Mouse (Mus musculus): ENCODE results near the gene Wdr86. TPM values are rescaled to one million over a fixed set of nuclear protein-coding genes. Genes with fewer than 3 reads are reported as not detected.

Gene Wdr86
- polyA plus RNA-seq, 1 experiment from 2014 or later: 3.0 TPM

DNA sequence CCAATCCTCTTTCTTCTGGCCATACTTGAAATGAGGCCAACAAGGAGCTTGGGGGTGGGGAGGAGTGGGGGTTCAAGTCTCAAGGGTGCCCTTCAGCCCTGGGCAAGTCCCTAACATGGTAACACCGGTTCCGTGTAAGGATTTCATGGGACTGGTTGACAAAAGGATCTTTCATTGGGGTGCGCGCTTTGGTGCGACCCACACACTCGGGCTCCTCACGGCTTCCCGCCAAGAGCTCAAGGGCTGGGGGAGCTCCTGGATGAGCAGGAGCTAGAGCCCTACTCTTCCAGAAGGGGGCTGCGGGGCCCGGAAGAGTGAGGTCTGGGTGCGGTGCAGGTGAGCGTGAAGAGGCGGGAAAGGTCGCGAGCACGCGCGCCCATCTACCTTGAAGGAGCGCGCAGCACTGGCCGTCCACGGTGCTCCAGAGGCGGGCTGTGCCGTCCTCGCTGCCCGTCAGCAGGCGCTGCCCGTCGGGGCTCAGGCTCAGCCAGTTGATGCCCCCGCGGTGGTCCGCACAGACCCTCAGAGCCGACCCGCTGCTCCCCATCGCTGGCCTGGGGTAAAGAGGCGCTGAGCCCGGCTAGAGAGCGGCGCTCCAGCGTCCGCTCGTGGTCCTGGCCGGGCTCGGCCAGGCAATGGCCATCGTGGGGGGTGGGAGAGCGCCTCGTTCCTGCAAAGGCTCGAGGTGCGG is 585 bp downstream of the Wdr86 start:
- peaks cover 32% of the 10 kb centered on the region for H3K4me1 ChIP-seq
- peak overlapping the region; percentile 42 for H3K4me3 ChIP-seq
- no peaks in the 10 kb centered on the region for H3K9me3 ChIP-seq (replicated peaks)
- no peaks in the 10 kb centered on the region for H3K36me3 ChIP-seq (ENCODE audit: poor library complexity, severe bottlenecking)
- H3K4me2 ChIP-seq: peak overlapping the region; percentile 66
- ATAC-seq: no peak
- H3K27ac ChIP-seq: no peak overlapping the region
- 2% methylated on average over 45 of the region's 49 CpGs for WGBS
- peaks cover 40% of the 10 kb centered on the region for H3K27me3 ChIP-seq
- H3K9ac ChIP-seq: peak overlapping the region; percentile 53

DNA sequence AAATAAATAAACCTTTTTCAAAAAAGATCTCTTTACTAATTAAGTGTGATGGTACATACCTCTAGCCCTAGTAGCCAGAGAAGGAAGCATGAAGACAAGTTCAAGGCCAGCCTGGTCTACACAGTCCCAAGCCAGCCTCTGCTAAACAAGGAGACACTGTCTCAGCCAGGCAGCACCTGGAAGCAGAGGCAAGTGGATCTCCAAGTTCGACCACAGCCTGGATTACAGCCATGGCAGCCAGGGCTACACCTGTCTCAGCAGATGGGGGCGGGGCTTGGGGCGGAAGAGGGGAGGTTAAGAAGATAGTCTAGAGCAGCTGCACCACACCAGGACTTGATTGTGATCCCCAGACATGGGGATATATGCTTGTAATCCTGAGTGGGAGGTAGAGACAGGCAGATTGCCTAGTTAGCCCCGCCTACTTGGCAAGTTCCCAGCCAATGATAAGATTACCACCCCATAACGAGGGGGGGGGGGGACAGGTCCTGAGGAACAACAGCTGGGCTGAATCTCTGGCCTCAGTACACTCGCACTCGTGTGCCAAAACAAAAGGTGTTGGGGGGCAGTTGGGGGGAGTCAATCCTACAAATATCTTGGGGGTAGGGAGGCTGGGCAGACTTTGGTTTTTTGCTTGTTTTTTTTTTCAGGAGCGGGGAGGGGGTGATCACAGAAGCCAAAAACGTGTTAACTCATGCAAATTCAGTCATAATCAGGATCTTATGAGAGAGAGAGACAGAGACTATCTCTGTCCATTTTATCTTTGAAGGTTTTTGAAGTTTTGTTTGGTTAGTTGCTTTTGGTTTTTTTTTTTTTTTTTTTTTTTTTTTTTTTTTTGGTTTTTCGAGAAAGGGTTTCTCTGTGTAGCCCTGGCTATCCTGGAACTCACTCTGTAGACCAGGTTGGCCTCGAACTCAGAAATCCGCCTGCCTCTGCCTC is 3.4 kb downstream of the Wdr86 start:
- Histone ChIP-seq H3K9ac (no peak overlapping the region), H3K4me3 (no peak overlapping the region), H3K4me2 (no peak overlapping the region), H3K9me3 (replicated peaks) (no peaks in the 10 kb centered on the region), H3K4me1 (peaks cover 26% of the 10 kb centered on the region), H3K27me3 (peaks cover 38% of the 10 kb centered on the region), H3K27ac (no peak overlapping the region), H3K36me3 (ENCODE audit: poor library complexity, severe bottlenecking) (no peaks in the 10 kb centered on the region)
- ATAC-seq: no peak
- whole genome bisulfite sequencing: 67% methylated on average over 11 of the region's 12 CpGs

DNA sequence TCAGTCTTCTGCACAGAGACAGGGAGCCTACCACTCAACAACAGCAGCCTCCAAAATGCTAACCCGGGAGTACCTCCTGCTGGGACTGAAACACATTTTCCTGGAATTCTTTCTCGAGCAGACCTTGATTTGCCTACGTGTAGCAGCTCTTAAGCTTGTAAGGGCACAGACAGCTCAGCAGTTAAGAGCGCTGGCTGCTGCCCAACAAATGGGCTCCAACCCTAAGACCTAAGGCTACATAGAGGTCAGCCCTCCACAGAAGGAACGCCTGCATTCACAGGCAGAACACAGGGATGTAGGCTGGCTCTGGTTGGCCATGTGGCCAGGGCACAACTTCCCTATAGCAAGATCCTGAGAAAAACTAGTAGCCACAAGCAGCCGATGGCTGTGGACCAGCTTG is 4.6 kb downstream of the Wdr86 start:
- ATAC-seq: no peak
- Histone ChIP-seq H3K27me3 (peaks cover 25% of the 10 kb centered on the region), H3K9me3 (replicated peaks) (no peaks in the 10 kb centered on the region), H3K4me3 (no peak overlapping the region), H3K9ac (no peak overlapping the region), H3K27ac (no peak overlapping the region), H3K4me2 (no peak overlapping the region), H3K4me1 (peaks cover 19% of the 10 kb centered on the region), H3K36me3 (ENCODE audit: poor library complexity, severe bottlenecking) (no peaks in the 10 kb centered on the region)
- WGBS: 74% methylated on average over 6 of the region's 6 CpGs

DNA sequence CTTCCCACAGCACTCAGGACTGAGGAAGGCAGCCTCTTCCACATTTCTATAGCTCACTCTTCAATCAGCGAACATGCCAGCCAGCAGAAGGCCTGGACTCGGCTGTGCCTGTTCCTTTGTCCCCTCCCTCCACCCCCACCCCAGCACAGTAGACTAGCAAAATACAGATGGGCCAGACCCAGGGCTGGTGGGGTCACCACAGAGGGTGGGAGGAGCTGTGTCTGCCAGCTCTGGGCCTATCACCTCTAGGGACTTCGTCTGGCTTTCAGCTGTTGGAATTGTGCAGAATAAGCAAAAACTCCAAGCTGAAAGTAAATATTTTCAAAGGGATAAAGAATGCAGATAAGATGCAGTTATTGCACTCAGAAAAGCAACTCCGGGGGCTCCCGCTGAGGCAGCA is 5.7 kb downstream of the Wdr86 start:
- 59% methylated on average over 5 of the region's 5 CpGs for WGBS
- Histone ChIP-seq H3K4me3 (no peak overlapping the region), H3K9me3 (replicated peaks) (no peaks in the 10 kb centered on the region), H3K27ac (peak overlapping the region; percentile 22; the same call in 1 of the 2 replicates), H3K4me1 (peaks cover 8% of the 10 kb centered on the region), H3K9ac (0 out of 2 replicates have a peak overlapping the region, but pooled peaks have one; percentile 12), H3K27me3 (peaks cover 14% of the 10 kb centered on the region), H3K4me2 (no peak overlapping the region), H3K36me3 (ENCODE audit: poor library complexity, severe bottlenecking) (no peaks in the 10 kb centered on the region)
- peak; percentile 58; the same call in 1 of the 2 replicates for ATAC-seq

DNA sequence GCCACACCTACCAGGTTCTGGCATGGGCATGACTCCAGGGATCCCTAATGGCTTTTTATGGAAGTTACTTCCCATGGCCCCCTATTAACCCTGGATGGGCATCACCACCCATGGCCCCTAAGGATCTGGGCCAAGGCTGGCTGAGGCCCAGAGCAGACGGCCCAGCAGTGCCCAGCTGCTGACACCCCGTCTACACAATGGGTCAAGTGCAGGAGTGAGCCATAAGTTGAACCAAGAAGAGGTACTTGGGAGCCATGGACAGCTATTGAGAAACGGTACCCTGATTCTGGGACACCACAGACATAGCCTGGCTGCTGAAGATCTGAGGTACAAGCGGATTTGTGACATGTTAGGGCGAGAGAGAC is 6.3 kb downstream of the Wdr86 start:
- no peak overlapping the region; the same call in 1 of the 2 replicates for H3K27ac ChIP-seq
- 75% methylated on average over 5 of the region's 5 CpGs for WGBS

DNA sequence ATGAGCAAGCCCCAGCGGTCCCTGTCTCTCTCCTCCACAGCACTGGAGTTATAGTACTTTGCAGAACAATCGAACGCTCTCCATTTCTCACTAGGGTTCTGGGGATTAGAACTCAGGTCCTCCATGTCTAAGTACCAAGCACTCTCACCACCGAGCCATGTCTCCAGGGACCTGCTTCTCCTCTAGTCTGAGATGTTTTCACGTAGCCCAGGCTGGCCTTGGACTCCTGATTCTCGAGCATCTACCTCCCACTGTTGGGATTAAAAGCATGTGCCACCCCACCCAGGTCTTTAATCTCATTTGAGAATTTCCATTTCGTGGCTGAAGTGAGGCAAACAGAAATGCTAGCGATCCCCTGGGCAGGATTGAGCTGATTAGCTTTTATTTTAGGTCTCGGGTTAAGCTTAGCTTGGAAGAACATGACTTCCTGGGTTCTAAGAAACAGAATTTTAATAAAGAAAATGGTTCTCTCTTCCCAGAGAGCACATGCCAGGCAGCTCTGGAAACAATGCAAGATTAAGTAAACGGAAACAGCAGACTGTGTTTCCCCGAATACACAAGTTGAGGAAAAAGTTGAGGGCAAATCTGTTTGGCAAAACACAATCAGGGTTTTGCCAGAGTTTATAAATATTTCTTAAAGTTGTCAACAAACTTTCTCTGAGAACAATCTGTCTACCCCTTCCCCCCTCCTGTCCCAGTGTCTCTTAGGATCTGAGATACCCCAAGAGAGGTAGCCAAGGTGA is 6.8 kb downstream of the Wdr86 start:
- Histone ChIP-seq H3K4me3 (no peak overlapping the region), H3K27ac (no peak overlapping the region), H3K36me3 (ENCODE audit: poor library complexity, severe bottlenecking) (no peaks in the 10 kb centered on the region), H3K4me2 (no peak overlapping the region), H3K9me3 (replicated peaks) (no peaks in the 10 kb centered on the region), H3K4me1 (0 out of 2 replicates have a peak, but pooled peaks cover 6% of the 10 kb centered on the region), H3K27me3 (peaks cover 5% of the 10 kb centered on the region), H3K9ac (no peak overlapping the region)
- no peak for ATAC-seq
- 63% methylated on average over 11 of the region's 11 CpGs for whole genome bisulfite sequencing

More for the DNA sequence above, 6.3 kb downstream of the Wdr86 start:
- no peak for ATAC-seq
- no peaks in the 10 kb centered on the region for H3K36me3 ChIP-seq (ENCODE audit: poor library complexity, severe bottlenecking)
- H3K27me3 ChIP-seq: peaks cover 9% of the 10 kb centered on the region
- no peak overlapping the region for H3K4me2 ChIP-seq
- no peaks in the 10 kb centered on the region for H3K9me3 ChIP-seq (replicated peaks)
- no peak overlapping the region for H3K9ac ChIP-seq
- H3K4me1 ChIP-seq: 0 out of 2 replicates have a peak, but pooled peaks cover 6% of the 10 kb centered on the region
- no peak overlapping the region for H3K4me3 ChIP-seq

DNA sequence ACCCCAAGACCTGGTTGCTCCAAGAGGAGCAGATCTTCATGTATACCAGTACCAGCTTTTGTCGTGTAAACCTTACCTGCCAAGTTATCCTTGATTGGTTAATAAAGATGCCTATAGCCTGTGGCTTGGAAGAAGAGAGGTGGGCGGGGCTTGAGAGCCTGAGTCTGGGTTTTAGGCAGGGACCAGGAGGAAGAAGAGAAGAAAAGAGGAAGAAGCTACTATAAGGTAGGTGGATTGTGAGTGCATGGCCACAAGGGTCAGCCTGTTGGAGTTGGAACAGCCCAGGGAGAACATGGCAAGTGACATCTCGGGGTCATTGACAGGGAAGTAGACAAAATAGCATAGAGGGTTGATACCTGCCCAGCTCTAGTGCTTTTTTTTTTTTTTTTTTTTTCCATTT is 10.7 kb downstream of the Wdr86 start:
- no peak overlapping the region for H3K4me2 ChIP-seq
- H3K9me3 ChIP-seq (replicated peaks): no peaks in the 10 kb centered on the region
- H3K9ac ChIP-seq: no peak overlapping the region
- no peak overlapping the region for H3K27ac ChIP-seq
- no peaks in the 10 kb centered on the region for H3K27me3 ChIP-seq
- H3K4me3 ChIP-seq: no peak overlapping the region
- ATAC-seq: no peak
- 86% methylated on average over 3 of the region's 3 CpGs for WGBS
- H3K36me3 ChIP-seq (ENCODE audit: poor library complexity, severe bottlenecking): no peaks in the 10 kb centered on the region
- H3K4me1 ChIP-seq: 0 out of 2 replicates have a peak, but pooled peaks cover 6% of the 10 kb centered on the region

DNA sequence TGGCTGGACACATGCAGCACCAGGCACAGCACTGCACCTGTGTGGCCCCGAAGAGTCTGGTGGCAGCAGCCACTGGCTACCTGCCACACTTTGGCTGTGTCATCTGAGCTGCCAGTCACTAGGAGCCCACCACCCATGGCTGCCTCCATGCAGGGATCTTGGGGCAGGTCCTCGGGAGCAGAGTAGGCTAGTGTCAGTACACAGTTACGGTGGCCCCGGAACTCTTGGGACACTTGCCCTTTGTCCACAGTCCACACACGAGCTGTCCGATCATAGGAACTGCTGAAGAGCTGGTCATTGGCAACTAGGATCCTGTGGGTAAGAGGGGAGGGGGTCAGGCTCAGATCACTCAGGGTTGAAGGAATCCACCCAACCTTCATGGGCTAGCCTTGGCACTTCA is 12.5 kb downstream of the Wdr86 start:
- Histone ChIP-seq H3K27ac (no peak overlapping the region), H3K36me3 (ENCODE audit: poor library complexity, severe bottlenecking) (no peaks in the 10 kb centered on the region), H3K4me2 (no peak overlapping the region), H3K4me3 (no peak overlapping the region), H3K27me3 (no peaks in the 10 kb centered on the region), H3K9me3 (replicated peaks) (no peaks in the 10 kb centered on the region), H3K9ac (no peak overlapping the region), H3K4me1 (no peaks in the 10 kb centered on the region)
- 97% methylated on average over 6 of the region's 6 CpGs for WGBS
- no peak for ATAC-seq

DNA sequence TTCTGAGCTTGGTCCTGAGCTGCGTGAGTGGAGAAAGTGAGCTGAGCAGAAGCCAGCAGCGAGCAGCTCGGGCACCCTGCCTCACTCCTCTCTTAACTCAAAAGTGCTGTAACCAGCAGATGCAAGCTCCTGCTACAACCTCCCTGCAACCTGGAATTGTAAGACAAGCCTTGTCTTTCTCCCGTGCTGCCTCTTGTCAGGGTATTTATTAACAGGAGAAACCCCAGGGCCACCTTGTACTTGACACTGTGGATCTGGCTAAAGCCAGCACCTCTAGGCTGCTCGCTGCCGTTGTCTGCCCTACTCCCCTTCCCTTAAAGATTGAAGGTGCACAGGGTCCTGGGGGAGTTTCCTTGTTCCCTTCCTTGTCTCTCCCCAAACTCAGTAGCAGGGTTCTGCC is 16.5 kb downstream of the Wdr86 start:
- H3K27ac ChIP-seq: no peak overlapping the region
- H3K4me2 ChIP-seq: no peak overlapping the region
- 0 out of 2 replicates have a peak, but pooled peaks cover 6% of the 10 kb centered on the region for H3K4me1 ChIP-seq
- no peaks in the 10 kb centered on the region for H3K27me3 ChIP-seq
- H3K36me3 ChIP-seq (ENCODE audit: poor library complexity, severe bottlenecking): peaks cover 31% of the 10 kb centered on the region
- 95% methylated on average over 6 of the region's 6 CpGs for WGBS
- no peak for ATAC-seq
- no peak overlapping the region for H3K4me3 ChIP-seq
- peaks cover 9% of the 10 kb centered on the region; the same call in 1 of the 2 replicates for H3K9me3 ChIP-seq (replicated peaks)
- no peak overlapping the region for H3K9ac ChIP-seq

DNA sequence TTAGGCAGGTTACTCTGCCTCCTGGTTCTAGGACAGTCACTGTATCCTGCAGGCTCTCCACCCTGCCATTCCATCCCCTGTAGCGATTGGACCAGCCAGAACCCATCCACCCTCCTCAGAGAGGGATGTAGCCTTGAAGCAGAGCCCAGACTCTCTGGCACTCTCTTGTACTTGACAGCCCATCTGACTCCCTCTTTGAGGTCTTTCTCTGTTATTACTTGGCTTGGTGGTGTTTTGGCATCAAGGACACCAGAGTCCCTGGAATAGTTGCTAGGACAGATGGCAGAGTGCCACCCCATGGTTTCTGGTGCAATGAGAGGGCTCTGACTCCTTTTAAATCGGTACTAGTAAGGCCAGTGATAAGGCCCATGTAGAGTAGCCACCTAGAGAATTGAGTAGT is 17.3 kb downstream of the Wdr86 start:
- Histone ChIP-seq H3K4me3 (no peak overlapping the region), H3K9ac (no peak overlapping the region), H3K27me3 (no peaks in the 10 kb centered on the region), H3K36me3 (ENCODE audit: poor library complexity, severe bottlenecking) (peaks cover 39% of the 10 kb centered on the region), H3K27ac (no peak overlapping the region), H3K4me2 (no peak overlapping the region), H3K4me1 (0 out of 2 replicates have a peak, but pooled peaks cover 6% of the 10 kb centered on the region), H3K9me3 (replicated peaks) (peaks cover 9% of the 10 kb centered on the region; the same call in 1 of the 2 replicates)
- WGBS: 88% methylated on average over 2 of the region's 2 CpGs
- no peak for ATAC-seq

DNA sequence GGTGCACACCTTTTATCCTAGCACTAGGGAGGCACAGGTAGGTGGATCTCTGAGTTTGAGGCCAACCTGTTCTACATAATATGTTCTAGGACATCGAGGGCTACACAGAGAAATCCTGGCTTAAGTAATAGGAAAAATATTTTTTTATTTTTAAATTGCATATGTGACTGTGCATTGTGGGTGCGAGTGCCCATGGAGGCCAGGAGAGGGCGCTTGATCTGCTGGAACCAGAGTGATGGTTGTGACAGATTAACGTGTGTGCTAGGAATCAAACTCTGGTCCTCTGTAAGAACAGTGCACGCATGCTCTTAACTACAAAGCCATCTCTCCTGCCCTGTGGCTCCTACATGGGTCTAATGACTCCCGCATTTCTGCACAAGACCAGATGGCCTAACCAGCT is 18.9 kb downstream of the Wdr86 start:
- 93% methylated on average over 6 of the region's 6 CpGs for WGBS
- H3K27ac ChIP-seq: no peak overlapping the region
- ATAC-seq: no peak
- no peak overlapping the region for H3K9ac ChIP-seq
- no peak overlapping the region for H3K4me2 ChIP-seq
- H3K36me3 ChIP-seq (ENCODE audit: poor library complexity, severe bottlenecking): peaks cover 55% of the 10 kb centered on the region
- no peak overlapping the region for H3K4me3 ChIP-seq
- peaks cover 9% of the 10 kb centered on the region; the same call in 1 of the 2 replicates for H3K9me3 ChIP-seq (replicated peaks)
- no peaks in the 10 kb centered on the region for H3K27me3 ChIP-seq
- H3K4me1 ChIP-seq: 0 out of 2 replicates have a peak, but pooled peaks cover 6% of the 10 kb centered on the region

All from forebrain, embryonic 13.5 days (tissue).